Mouse (Mus musculus): ENCODE measurements around the gene Speer1. TPM values are rescaled to one million over a fixed set of nuclear protein-coding genes. Genes with fewer than 3 reads are reported as not detected.
"Not testable (repeated sequence)": the region's sequence is repeated elsewhere in the genome, so short reads cannot be mapped to it uniquely, and the experiment has no call there.

Speer1 gene
- not detected in 2 replicates for polyA plus RNA-seq (2015; fragmentation: Nextera tagmentation; extraction: Ambion mirVana)

DNA sequence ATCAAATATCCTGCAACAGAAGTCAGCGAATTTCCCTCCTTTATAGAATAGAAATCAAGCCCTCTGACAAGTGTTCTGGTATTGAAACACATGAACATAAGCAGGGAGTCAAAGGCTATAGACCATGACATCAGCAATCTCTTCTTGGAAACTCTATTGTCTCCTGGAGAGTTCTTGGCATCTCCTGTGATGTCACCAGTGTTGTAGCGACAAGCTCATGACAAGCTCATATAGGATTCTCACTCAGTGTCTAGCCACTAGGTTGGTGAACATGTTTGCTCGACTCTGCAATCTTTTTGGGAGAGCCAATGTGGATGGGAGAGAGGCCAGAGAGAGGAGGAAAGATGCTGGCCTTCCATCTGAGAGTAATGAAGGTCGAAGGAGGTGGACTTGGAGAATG is at the start of gene Speer1:
Gene Speer1 (plus strand): TSS at position 301 of the 400 bp plus-strand sequence.
- not testable (repeated sequence) for ATAC-seq; H3K36me3 ChIP-seq; H3K4me1 ChIP-seq (replicated peaks); H3K9me3 ChIP-seq; H3K4me2 ChIP-seq (replicated peaks); H3K9ac ChIP-seq; H3K27me3 ChIP-seq (replicated peaks); H3K4me3 ChIP-seq (replicated peaks); H3K27ac ChIP-seq
- 80% methylated on average over 1 of the region's 4 CpGs for WGBS

Other genes with a start within 250 kb of the Speer1 start
- not detected in 2 replicates for gene Gm8879, start 213.9 kb upstream of the Speer1 start, polyA plus RNA-seq (2015; fragmentation: Nextera tagmentation; extraction: Ambion mirVana)
- not detected in 2 replicates for gene Gm5861, start 158.4 kb upstream of the Speer1 start, polyA plus RNA-seq (2015; fragmentation: Nextera tagmentation; extraction: Ambion mirVana)
- gene Gm8890, start 85.5 kb upstream of the Speer1 start, polyA plus RNA-seq (2015; fragmentation: Nextera tagmentation; extraction: Ambion mirVana), result not detected in 2 replicates
- not detected in 2 replicates for gene Gm8897, start 74.9 kb downstream of the Speer1 start, polyA plus RNA-seq (2015; fragmentation: Nextera tagmentation; extraction: Ambion mirVana)
- gene Gm8906, start 161.2 kb downstream of the Speer1 start, polyA plus RNA-seq (2015; fragmentation: Nextera tagmentation; extraction: Ambion mirVana), result not detected in 2 replicates